Mouse (Mus musculus): Measurements from ENCODE around the gene Dhrs3.

- no peak for TF ChIP-seq CTCF (IDR thresholded peaks at IDR 0.05; ENCODE audit: control insufficient read depth, insufficient read depth, low read length)
- no peak for TF ChIP-seq POLR2A (IDR thresholded peaks at IDR 0.05; ENCODE audit: borderline replicate concordance, control insufficient read depth, low read depth, low read length)
Measured at GRCm38 (mm10) chr4:144868584-144868983, 24.0 kb upstream of the Dhrs3 start.

All from bone marrow, adult 2 months (tissue).